Mouse (Mus musculus): Measurements from ENCODE around the gene Pip4k2b. TPM values are rescaled to one million over a fixed set of nuclear protein-coding genes. Genes with fewer than 3 reads are reported as not detected.

Pip4k2b gene
- total and polyA plus RNA-seq, 2 experiments from 2014 or later: 4.6 to 146 TPM

GRCm38 (mm10) chr11:97753277-97753676 is 8.8 kb upstream of the Pip4k2b start:
- TF ChIP-seq CTCF (IDR thresholded peaks at IDR 0.05; ENCODE audit: low read depth): no peak
- H3K27me3 ChIP-seq (ENCODE audit: insufficient read depth, low read length): no peaks in the 10 kb centered on the region
- H3K9me3 ChIP-seq (ENCODE audit: low read length): no peaks in the 10 kb centered on the region
- H3K36me3 ChIP-seq (ENCODE audit: insufficient read depth): peaks cover 72% of the 10 kb centered on the region
- H3K4me2 ChIP-seq (ENCODE audit: low read depth): no peak overlapping the region
- no peak for DNase-seq
- WGBS: 92% methylated on average over 8 of the region's 8 CpGs
- no peak overlapping the region for H3K9ac ChIP-seq
- no peaks in the 10 kb centered on the region for H3K4me1 ChIP-seq (ENCODE audit: insufficient read depth)
- no peak overlapping the region for H3K27ac ChIP-seq (ENCODE audit: low read depth, low read length)
- H3K4me3 ChIP-seq (ENCODE audit: low read depth, low read length): no peak overlapping the region
- no peak for ATAC-seq

GRCm38 (mm10) chr11:97748496-97748895 is 4.0 kb upstream of the Pip4k2b start:
- no peak overlapping the region for H3K4me2 ChIP-seq (ENCODE audit: low read depth)
- DNase-seq: no peak
- H3K36me3 ChIP-seq (ENCODE audit: insufficient read depth): peaks cover 51% of the 10 kb centered on the region
- H3K9me3 ChIP-seq (ENCODE audit: low read length): no peaks in the 10 kb centered on the region
- 94% methylated on average over 5 of the region's 5 CpGs for WGBS
- no peak for ATAC-seq
- no peak overlapping the region for H3K4me3 ChIP-seq (ENCODE audit: low read depth, low read length)
- no peaks in the 10 kb centered on the region for H3K27me3 ChIP-seq (ENCODE audit: insufficient read depth, low read length)
- no peak overlapping the region for H3K27ac ChIP-seq (ENCODE audit: low read depth, low read length)
- no peak overlapping the region for H3K9ac ChIP-seq
- peaks cover 3% of the 10 kb centered on the region; the same call in 1 of the 2 replicates for H3K4me1 ChIP-seq (ENCODE audit: insufficient read depth)
- TF ChIP-seq CTCF (IDR thresholded peaks at IDR 0.05; ENCODE audit: low read depth): no peak

GRCm38 (mm10) chr11:97747773-97748172 is 3.3 kb upstream of the Pip4k2b start:
- H3K27me3 ChIP-seq (ENCODE audit: insufficient read depth, low read length): no peaks in the 10 kb centered on the region
- H3K9me3 ChIP-seq (ENCODE audit: low read length): no peaks in the 10 kb centered on the region
- H3K9ac ChIP-seq: no peak overlapping the region
- DNase-seq: no peak
- no peak overlapping the region for H3K4me3 ChIP-seq (ENCODE audit: low read depth, low read length)
- ATAC-seq: no peak
- no peak for TF ChIP-seq CTCF (IDR thresholded peaks at IDR 0.05; ENCODE audit: low read depth)
- peaks cover 43% of the 10 kb centered on the region for H3K36me3 ChIP-seq (ENCODE audit: insufficient read depth)
- H3K4me2 ChIP-seq (ENCODE audit: low read depth): no peak overlapping the region
- peaks cover 11% of the 10 kb centered on the region for H3K4me1 ChIP-seq (ENCODE audit: insufficient read depth)
- no peak overlapping the region for H3K27ac ChIP-seq (ENCODE audit: low read depth, low read length)
- 91% methylated on average over 8 of the region's 8 CpGs for WGBS

GRCm38 (mm10) chr11:97745331-97745721 is 822 bp upstream of the Pip4k2b start:
- Histone ChIP-seq H3K27me3 (ENCODE audit: insufficient read depth, low read length) (no peaks in the 10 kb centered on the region), H3K4me2 (ENCODE audit: low read depth) (peak overlapping the region; percentile 71), H3K9me3 (ENCODE audit: low read length) (no peaks in the 10 kb centered on the region), H3K36me3 (ENCODE audit: insufficient read depth) (peaks cover 30% of the 10 kb centered on the region), H3K27ac (ENCODE audit: low read depth, low read length) (peak overlapping the region; percentile 45), H3K4me3 (ENCODE audit: low read depth, low read length) (peak overlapping the region; percentile 82), H3K9ac (no peak overlapping the region), H3K4me1 (ENCODE audit: insufficient read depth) (peaks cover 18% of the 10 kb centered on the region)
- no peak for TF ChIP-seq CTCF (IDR thresholded peaks at IDR 0.05; ENCODE audit: low read depth)
- ATAC-seq (no peak), DNase-seq (no peak)
- 9% methylated on average over 13 of the region's 13 CpGs for WGBS

- DNase-seq: peak; percentile 99
- Histone ChIP-seq H3K27me3 (ENCODE audit: insufficient read depth, low read length) (no peaks in the 10 kb centered on the region), H3K4me2 (ENCODE audit: low read depth) (peak overlapping the region; percentile 71), H3K36me3 (ENCODE audit: insufficient read depth) (peaks cover 28% of the 10 kb centered on the region), H3K9ac (peak overlapping the region; percentile 96), H3K9me3 (ENCODE audit: low read length) (no peaks in the 10 kb centered on the region), H3K27ac (ENCODE audit: low read depth, low read length) (peak overlapping the region; percentile 99), H3K4me1 (ENCODE audit: insufficient read depth) (peaks cover 18% of the 10 kb centered on the region), H3K4me3 (ENCODE audit: low read depth, low read length) (peak overlapping the region; percentile 82)
- TF ChIP-seq CTCF (IDR thresholded peaks at IDR 0.05; ENCODE audit: low read depth): peak; percentile 6; the same call in 1 of the 2 replicates
- peak; percentile 97 for ATAC-seq
- 3% methylated on average over 23 of the region's 57 CpGs for WGBS
Measured at GRCm38 (mm10) chr11:97744718-97745330, 320 bp upstream of the Pip4k2b start.

- Histone ChIP-seq H3K36me3 (ENCODE audit: insufficient read depth) (peaks cover 18% of the 10 kb centered on the region), H3K27ac (ENCODE audit: low read depth, low read length) (peak overlapping the region; percentile 99), H3K9me3 (ENCODE audit: low read length) (no peaks in the 10 kb centered on the region), H3K4me1 (ENCODE audit: insufficient read depth) (peaks cover 18% of the 10 kb centered on the region), H3K4me2 (ENCODE audit: low read depth) (peak overlapping the region; percentile 71), H3K4me3 (ENCODE audit: low read depth, low read length) (peak overlapping the region; percentile 82), H3K27me3 (ENCODE audit: insufficient read depth, low read length) (no peaks in the 10 kb centered on the region), H3K9ac (peak overlapping the region; percentile 96)
- WGBS: 26% methylated on average over 9 of the region's 9 CpGs
- ATAC-seq (no peak), DNase-seq (no peak)
- no peak for TF ChIP-seq CTCF (IDR thresholded peaks at IDR 0.05; ENCODE audit: low read depth)
Measured at GRCm38 (mm10) chr11:97743423-97743822, 1.1 kb downstream of the Pip4k2b start.

- Histone ChIP-seq H3K4me3 (ENCODE audit: low read depth, low read length) (peak overlapping the region; percentile 82; the same call in 1 of the 2 replicates), H3K9me3 (ENCODE audit: low read length) (no peaks in the 10 kb centered on the region), H3K27me3 (ENCODE audit: insufficient read depth, low read length) (no peaks in the 10 kb centered on the region), H3K9ac (peak overlapping the region; percentile 96), H3K27ac (ENCODE audit: low read depth, low read length) (no peak overlapping the region), H3K4me1 (ENCODE audit: insufficient read depth) (peaks cover 18% of the 10 kb centered on the region), H3K36me3 (ENCODE audit: insufficient read depth) (peaks cover 9% of the 10 kb centered on the region), H3K4me2 (ENCODE audit: low read depth) (peak overlapping the region; percentile 71)
- 68% methylated on average over 9 of the region's 9 CpGs for WGBS
- ATAC-seq (no peak), DNase-seq (no peak)
- no peak for TF ChIP-seq CTCF (IDR thresholded peaks at IDR 0.05; ENCODE audit: low read depth)
Measured at GRCm38 (mm10) chr11:97742591-97742990, 1.9 kb downstream of the Pip4k2b start.
